Mouse (Mus musculus) Patski (cell line): ENCODE measurements around the gene Ghrh. TPM values are rescaled to one million over a fixed set of nuclear protein-coding genes. Genes with fewer than 3 reads are reported as not detected.

Source experiments
- ATAC-seq: fragments of 100-300 bp; one replicate; pipeline ENCODE4 v1.8.0; 2021
- CTCF ChIA-PET: fragments of 350-600 bp; sonication (Branson Sonifier 250); formaldehyde crosslinking; loops from one replicate; lab custom pipeline; 2022; ENCODE audit warnings: inconsistent platforms; lab: Charles Lee
- POLR2A ChIA-PET: fragments of 350-600 bp; sonication (Branson Sonifier 250); formaldehyde crosslinking; loops from one replicate; lab custom pipeline; 2022; ENCODE audit warnings: antibody characterized with exemption, inconsistent platforms; lab: Charles Lee
- DNase-seq: peaks from one replicate; pipeline ENCODE4 v3.0.0-alpha.2; 2011; ENCODE audit warnings: low read depth, low spot score
- H3K27me3 ChIP-seq: fragments of 371-371 bp; one replicate; pipeline ENCODE4 v1.5.1; 2021
- CTCF ChIP-seq: fragments of 100-300 bp; IDR thresholded peaks from one replicate; pipeline ENCODE4 v1.5.1; 2021
- in situ Hi-C: fragments of 300-500 bp; cut with MboI; formaldehyde crosslinking; loops from 3 replicates; pipeline ENCODE4 v1.11.1; 2018; ENCODE audit warnings: low pct_unique_long_range_greater_than_20kb, mixed read lengths
- polyA plus RNA-seq: library from polyadenylated mRNA; unstranded; gene quantifications from one replicate; pipeline ENCODE4 v1.2.3, GENCODE M21; 2021

Ghrh gene
- polyA plus RNA-seq, 1 experiment from 2014 or later: not detected

DNA sequence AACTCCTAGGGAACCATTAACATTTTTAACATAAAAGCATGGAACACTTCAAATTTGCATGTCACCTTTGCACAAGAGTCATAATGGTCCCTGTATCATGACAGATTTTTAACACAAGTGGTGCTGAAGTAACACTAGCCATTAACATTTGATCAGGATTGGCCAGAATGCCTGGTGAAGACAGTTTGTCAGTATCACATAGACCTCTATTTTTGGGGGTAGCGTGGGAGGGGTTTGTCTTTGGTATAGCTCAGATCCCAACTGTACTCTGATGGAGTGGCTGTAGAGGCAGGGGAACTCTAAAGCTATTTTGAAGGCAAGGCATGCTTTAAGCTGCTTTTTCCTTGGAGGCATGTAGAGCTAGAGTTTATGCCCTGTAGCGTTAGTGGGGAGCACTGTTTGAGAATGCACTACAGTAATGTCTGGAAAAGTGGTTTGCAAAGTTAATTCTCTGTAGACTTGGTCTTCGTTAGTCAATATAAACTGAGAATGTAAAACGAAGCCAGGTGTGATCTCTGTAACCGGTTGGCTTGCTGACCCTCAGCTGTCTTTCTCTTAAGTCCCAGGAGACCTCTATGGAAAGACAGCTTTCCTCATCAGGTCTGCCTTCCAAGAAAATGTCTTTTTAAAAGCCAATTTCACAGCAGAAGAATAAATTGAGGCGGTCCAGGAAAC is 36.2 kb downstream of the Ghrh start:
- POLR2A ChIA-PET: no interaction called here
- ATAC-seq (no peak), DNase-seq (no peak)
- no peaks in the 10 kb centered on the region for H3K27me3 ChIP-seq
- CTCF ChIA-PET: interaction anchor here (1.5 kb wide), 1 partner anchor 14 kb away, joined by 4 read pairs; no protein-coding TSS in a partner anchor
- no peak for TF ChIP-seq CTCF
- in situ Hi-C loops: no loop called here

DNA sequence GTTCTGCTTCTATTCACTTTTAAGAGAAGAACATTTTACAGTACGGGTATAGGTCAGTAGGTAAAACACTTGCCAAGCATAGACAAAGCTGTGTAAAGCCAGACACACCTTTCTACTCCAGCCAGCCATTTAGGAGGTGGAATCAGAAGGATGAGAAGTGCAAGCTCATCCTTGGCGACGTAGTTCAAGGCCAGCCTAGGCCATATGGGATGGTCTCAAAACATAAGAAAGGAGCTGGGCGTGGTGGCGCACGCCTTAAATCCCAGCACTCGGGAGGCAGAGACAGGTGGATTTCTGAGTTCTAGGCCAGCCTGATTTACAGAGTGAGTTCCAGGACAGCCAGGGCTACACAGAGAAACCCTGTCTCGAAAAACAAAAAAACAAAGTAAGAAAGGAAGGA is 37.7 kb downstream of the Ghrh start:
- CTCF ChIA-PET: no interaction called here
- TF ChIP-seq CTCF: no peak
- POLR2A ChIA-PET: interaction anchor here (0.6 kb wide), 1 partner anchor 186 kb away, joined by 3 read pairs; no protein-coding TSS in a partner anchor
- ATAC-seq (no peak), DNase-seq (no peak)
- in situ Hi-C loops: no loop called here
- no peaks in the 10 kb centered on the region for H3K27me3 ChIP-seq

DNA sequence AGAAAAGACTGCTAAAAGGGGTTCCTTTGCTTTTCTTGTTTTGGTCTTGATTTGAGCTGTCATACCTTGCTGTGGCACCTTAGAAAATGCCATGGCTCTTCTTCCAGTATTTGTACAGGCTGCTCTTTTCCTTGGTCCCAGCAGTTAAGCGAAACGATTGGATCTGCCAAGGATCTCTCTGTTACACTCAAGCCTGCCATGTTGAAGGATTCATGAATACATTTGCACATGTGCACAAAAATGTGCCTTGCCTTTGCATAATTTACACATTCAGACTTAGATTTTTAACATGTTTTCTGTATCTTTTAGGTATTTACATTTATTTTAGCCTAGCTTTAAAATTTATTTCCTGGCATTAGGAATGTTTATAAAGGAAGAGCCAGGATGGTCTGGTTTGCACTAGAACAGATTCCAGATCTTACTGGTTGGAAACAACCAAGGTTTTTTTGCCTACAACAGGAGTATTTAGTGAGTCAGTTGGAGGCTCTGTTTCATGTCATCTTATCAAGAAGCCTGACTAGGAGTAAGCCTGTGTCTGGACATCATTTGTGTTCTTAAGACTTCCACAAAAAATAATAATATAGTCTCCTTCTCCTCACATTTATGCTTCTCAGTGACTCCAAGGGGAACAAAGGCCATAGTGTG is 38.9 kb downstream of the Ghrh start:
- ChIA-PET POLR2A (no interaction called here), CTCF (interaction anchor here (1.4 kb wide), 1 partner anchor 30 kb away, joined by 3 read pairs; no protein-coding TSS in a partner anchor)
- in situ Hi-C loops: no loop called here
- no peak for TF ChIP-seq CTCF
- DNase-seq (no peak), ATAC-seq (no peak)
- H3K27me3 ChIP-seq: no peaks in the 10 kb centered on the region

- no peak for DNase-seq
- H3K27me3 ChIP-seq: no peaks in the 10 kb centered on the region
- ChIA-PET POLR2A (no interaction called here), CTCF (interaction anchor here (1.4 kb wide), 1 partner anchor 31 kb away, joined by 3 read pairs; no protein-coding TSS in a partner anchor)
- in situ Hi-C loops: no loop called here
- TF ChIP-seq CTCF: no peak
- no peak for ATAC-seq
Observed at GRCm38 (mm10) chr2:157307715-157308265, 39.5 kb downstream of the Ghrh start.

DNA sequence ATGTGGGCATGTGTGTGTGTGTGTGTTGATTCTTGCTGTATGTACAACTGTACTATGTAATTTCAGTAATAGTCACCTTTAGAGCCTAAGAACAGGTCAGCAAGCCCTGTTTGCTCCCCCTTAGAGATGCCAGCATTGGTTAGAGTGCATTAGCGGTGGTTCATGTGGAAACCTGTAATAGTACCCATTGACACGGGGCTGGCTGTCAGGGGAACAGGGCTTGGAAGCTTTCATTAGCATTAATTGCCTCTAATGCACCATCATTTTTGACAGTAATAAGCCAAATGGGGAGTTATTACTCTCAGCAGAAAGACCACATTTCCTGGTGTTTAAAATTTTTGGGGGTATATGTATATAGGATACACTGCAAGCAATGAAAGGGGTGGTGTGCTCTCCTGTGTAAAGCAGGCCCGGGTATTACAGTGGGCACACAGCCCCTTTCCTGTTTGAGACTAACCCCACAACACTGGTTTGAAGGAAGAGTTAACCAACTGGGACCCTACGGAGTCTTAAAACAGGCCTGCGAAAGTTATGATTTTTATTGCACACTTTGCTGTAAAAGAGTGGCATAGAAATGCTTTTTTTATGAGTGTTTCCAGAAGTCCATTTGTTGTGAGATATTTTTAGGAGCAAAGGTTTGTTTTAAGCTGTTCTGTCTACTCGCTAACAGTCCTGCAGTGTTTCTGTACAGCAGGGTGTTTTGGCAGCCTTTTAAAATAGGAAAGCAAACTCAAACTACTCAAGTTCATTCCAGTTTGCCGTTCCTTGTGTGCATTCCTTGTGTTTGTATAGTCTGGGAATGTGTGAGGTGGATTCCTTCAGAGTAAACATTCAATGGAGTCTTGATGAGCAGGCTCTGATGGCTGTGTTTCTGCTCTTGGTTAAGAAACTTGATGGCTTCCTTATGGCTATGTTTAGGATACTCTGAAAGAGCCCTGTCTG is 40.9 kb downstream of the Ghrh start:
- CTCF ChIA-PET: interaction anchor here (0.9 kb wide), 1 partner anchor 9 kb away, joined by 3 read pairs; no protein-coding TSS in a partner anchor
- DNase-seq (no peak), ATAC-seq (no peak)
- POLR2A ChIA-PET: no interaction called here
- TF ChIP-seq CTCF: no peak
- in situ Hi-C loops: no loop called here
- H3K27me3 ChIP-seq: no peaks in the 10 kb centered on the region

- DNase-seq: no peak
- H3K27me3 ChIP-seq: no peaks in the 10 kb centered on the region
- ChIA-PET CTCF (interaction anchor here (1.4 kb wide), 1 partner anchor 10 kb away, joined by 3 read pairs; no protein-coding TSS in a partner anchor), POLR2A (interaction anchor here (0.7 kb wide), 1 partner anchor 16 kb away, joined by 3 read pairs; no protein-coding TSS in a partner anchor)
- in situ Hi-C loops: no loop called here
- no peak for TF ChIP-seq CTCF
- no peak for ATAC-seq
Observed at GRCm38 (mm10) chr2:157303096-157303495, 44.2 kb downstream of the Ghrh start.

DNA sequence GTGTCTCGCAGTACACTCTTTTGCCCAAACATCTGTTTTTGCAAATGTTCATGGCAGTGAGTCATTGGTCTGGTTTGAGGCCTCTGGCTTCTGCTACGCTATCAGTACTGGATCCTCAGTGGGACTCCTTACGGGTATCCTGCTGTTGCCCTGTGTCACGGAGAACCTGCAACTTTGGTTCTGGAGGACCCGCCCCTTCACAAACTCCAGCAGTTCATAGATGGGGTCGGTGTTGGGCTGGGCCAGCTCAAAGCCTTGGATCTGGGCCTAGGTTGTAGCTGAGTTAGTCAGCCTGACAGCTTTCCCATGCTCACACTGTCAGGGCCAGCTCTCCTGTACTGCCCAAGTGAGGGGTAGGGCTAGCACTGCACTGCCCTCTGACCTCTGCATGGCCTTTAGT is 47.3 kb downstream of the Ghrh start:
- ChIA-PET CTCF (interaction anchor here (1.5 to 1.9 kb wide), 2 partner anchors 12 to 38 kb away, joined by 5 read pairs; no protein-coding TSS in a partner anchor), POLR2A (no interaction called here)
- TF ChIP-seq CTCF: no peak
- ATAC-seq (no peak), DNase-seq (no peak)
- in situ Hi-C loops: no loop called here
- no peaks in the 10 kb centered on the region for H3K27me3 ChIP-seq

DNA sequence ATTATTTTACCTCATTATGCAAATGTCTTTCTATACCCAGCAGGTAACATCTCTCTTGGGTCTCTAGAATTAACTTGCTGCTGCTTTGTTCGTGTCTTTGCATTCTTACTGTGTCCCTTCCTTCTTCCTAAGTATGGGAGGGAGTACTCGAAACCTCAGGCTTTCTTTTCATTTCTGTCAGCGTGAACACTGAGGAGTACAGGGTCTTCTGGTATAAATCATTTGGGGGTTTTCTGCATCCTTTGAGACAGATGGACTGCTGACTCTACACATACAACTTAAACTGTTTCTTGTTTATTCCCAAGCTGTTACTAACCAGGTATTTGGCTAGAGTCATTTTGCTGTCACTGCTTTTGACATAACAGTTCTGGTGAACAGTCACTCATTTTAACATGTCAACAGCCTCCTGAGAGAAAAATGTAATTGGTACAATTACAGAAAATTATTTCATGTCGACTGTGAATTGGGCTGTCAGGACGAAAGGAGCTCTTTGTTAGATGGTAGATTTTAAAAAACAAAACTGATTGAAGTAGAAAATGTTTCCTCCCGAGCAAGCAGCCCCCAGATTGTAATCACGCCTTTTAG is 51.1 kb downstream of the Ghrh start:
- no peak for TF ChIP-seq CTCF
- ChIA-PET CTCF (interaction anchor here (1.3 to 1.7 kb wide), 6 partner anchors 8 to 45 kb away, joined by 3 to 7 read pairs (median 4); no protein-coding TSS in a partner anchor), POLR2A (no interaction called here)
- H3K27me3 ChIP-seq: no peaks in the 10 kb centered on the region
- DNase-seq (no peak), ATAC-seq (no peak)
- in situ Hi-C loops: no loop called here

DNA sequence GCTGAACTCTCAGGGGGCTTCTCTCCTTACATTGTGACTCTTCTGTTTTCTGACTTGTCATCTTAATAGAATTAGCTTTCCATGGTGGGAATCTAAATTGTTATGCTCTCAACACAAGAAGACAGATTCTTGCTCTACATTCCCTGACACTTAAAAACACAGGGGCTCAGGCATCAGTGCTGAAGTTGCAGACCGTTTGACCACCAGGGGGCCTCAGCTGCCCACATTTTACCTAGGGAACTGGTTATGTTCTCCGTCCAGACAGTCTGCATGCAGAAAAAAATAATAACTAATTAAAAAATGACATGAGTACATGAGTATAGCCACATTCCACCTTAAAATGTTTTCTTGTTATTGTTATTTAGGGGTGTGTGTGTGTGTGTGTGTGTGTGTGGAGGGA is 55.2 kb downstream of the Ghrh start:
- TF ChIP-seq CTCF: peak; percentile 78
- in situ Hi-C loops: no loop called here
- DNase-seq (no peak), ATAC-seq (no peak)
- H3K27me3 ChIP-seq: no peaks in the 10 kb centered on the region
- POLR2A ChIA-PET: no interaction called here
- CTCF ChIA-PET: interaction anchor here (1.0 to 1.3 kb wide), 4 partner anchors 12 to 277 kb away, joined by 3 to 6 read pairs (median 3); no protein-coding TSS in a partner anchor

- in situ Hi-C loops: loop anchor here (5.0 kb wide), 2 partner anchors 48 to 283 kb away; partner anchors contain the start of gene Blcap
- TF ChIP-seq CTCF: no peak
- ChIA-PET CTCF (no interaction called here), POLR2A (no interaction called here)
- DNase-seq (no peak), ATAC-seq (no peak)
- no peaks in the 10 kb centered on the region for H3K27me3 ChIP-seq
Observed at GRCm38 (mm10) chr2:157288996-157289395, 58.3 kb downstream of the Ghrh start.
